Mouse (Mus musculus) embryonic facial prominence, embryonic 12.5 days (tissue): ENCODE data around the gene Eln. TPM values are rescaled to one million over a fixed set of nuclear protein-coding genes. Genes with fewer than 3 reads are reported as not detected.

Source experiments
- ATAC-seq: fragments of 200-750 bp; cut with Nextera tagmentation; 2 replicates; pipeline ENCODE4 v1.8.0; 2017; ENCODE audit not compliant: insufficient number of reproducible peaks, insufficient read depth, low FRiP score, low TSS enrichment
- H3K27ac ChIP-seq: fragments of 300-500 bp; sonication (generic); 2 replicates; pipeline ENCODE4 v1.5.1; 2016; ENCODE audit warnings: mild to moderate bottlenecking
- H3K27me3 ChIP-seq: fragments of 300-500 bp; sonication (generic); 2 replicates; pipeline ENCODE4 v1.6.1; 2016; ENCODE audit warnings: mild to moderate bottlenecking, moderate library complexity
- H3K36me3 ChIP-seq: fragments of 300-500 bp; sonication (generic); 2 replicates; pipeline ENCODE4 v1.6.1; 2016; ENCODE audit warnings: mild to moderate bottlenecking
- H3K4me1 ChIP-seq: fragments of 300-500 bp; sonication (generic); 2 replicates; pipeline ENCODE4 v1.6.1; 2016
- H3K4me2 ChIP-seq: fragments of 300-500 bp; sonication (generic); replicated peaks from 2 replicates; pipeline ENCODE4 v1.6.1; 2016; ENCODE audit warnings: mild to moderate bottlenecking, moderate library complexity
- H3K4me3 ChIP-seq: fragments of 300-500 bp; sonication (generic); 2 replicates; pipeline ENCODE4 v1.5.1; 2016; ENCODE audit warnings: mild to moderate bottlenecking
- H3K9ac ChIP-seq: fragments of 300-500 bp; sonication (generic); 2 replicates; pipeline ENCODE4 v1.6.1; 2016; ENCODE audit warnings: mild to moderate bottlenecking, moderate library complexity
- H3K9me3 ChIP-seq: fragments of 300-500 bp; sonication (generic); 2 replicates; pipeline ENCODE4 v1.6.1; 2016; ENCODE audit warnings: mild to moderate bottlenecking, moderate library complexity
- WGBS: fragments of 180-500 bp; shearing (Covaris S2); methylation state at CpG from one replicate; pipeline ENCODE4 v1.1.7; 2016; 5-methylcytosine and 5-hydroxymethylcytosine counted together
- polyA plus RNA-seq: library from polyadenylated mRNA; unstranded; fragments of >200 nt; fragmentation: Nextera tagmentation; extraction: Ambion mirVana; gene quantifications from 2 replicates; pipeline ENCODE4 v1.2.1, GENCODE M21; 2016

The Eln gene
- polyA plus RNA-seq, 1 experiment from 2014 or later, result 35.4 TPM

GRCm38 (mm10) chr5:134743991-134744390, 3.1 kb downstream of the Eln start:
- Histone ChIP-seq H3K27ac (no peak overlapping the region), H3K4me3 (no peak overlapping the region), H3K9me3 (no peaks in the 10 kb centered on the region), H3K27me3 (0 out of 2 replicates have a peak, but pooled peaks cover 7% of the 10 kb centered on the region), H3K9ac (no peak overlapping the region), H3K36me3 (no peaks in the 10 kb centered on the region), H3K4me2 (no peak overlapping the region), H3K4me1 (peaks cover 45% of the 10 kb centered on the region)
- ATAC-seq, result no peak
- 62% methylated on average over 12 of the region's 12 CpGs for WGBS

GRCm38 (mm10) chr5:134742221-134742795, 4.8 kb downstream of the Eln start:
- Histone ChIP-seq H3K4me2 (peak overlapping the region; percentile 10; the same call in 1 of the 2 replicates), H3K4me1 (peaks cover 36% of the 10 kb centered on the region), H3K9ac (no peak overlapping the region; the same call in 1 of the 2 replicates), H3K36me3 (no peaks in the 10 kb centered on the region), H3K27me3 (0 out of 2 replicates have a peak, but pooled peaks cover 7% of the 10 kb centered on the region), H3K27ac (no peak overlapping the region), H3K4me3 (no peak overlapping the region), H3K9me3 (no peaks in the 10 kb centered on the region)
- 8% methylated on average over 19 of the region's 19 CpGs for WGBS
- 0 out of 2 replicates have a peak, but pooled peaks have one; percentile 10 for ATAC-seq

- Histone ChIP-seq H3K27ac (peak overlapping the region; percentile 57), H3K27me3 (0 out of 2 replicates have a peak, but pooled peaks cover 7% of the 10 kb centered on the region), H3K4me3 (no peak overlapping the region), H3K4me1 (peaks cover 25% of the 10 kb centered on the region), H3K9me3 (no peaks in the 10 kb centered on the region), H3K36me3 (no peaks in the 10 kb centered on the region), H3K4me2 (no peak overlapping the region), H3K9ac (no peak overlapping the region)
- ATAC-seq, result 0 out of 2 replicates have a peak, but pooled peaks have one; percentile 30
- whole genome bisulfite sequencing, result 49% methylated on average over 11 of the region's 11 CpGs
These were observed 6.4 kb downstream of the Eln start for GRCm38 (mm10) chr5:134740501-134741341.

DNA sequence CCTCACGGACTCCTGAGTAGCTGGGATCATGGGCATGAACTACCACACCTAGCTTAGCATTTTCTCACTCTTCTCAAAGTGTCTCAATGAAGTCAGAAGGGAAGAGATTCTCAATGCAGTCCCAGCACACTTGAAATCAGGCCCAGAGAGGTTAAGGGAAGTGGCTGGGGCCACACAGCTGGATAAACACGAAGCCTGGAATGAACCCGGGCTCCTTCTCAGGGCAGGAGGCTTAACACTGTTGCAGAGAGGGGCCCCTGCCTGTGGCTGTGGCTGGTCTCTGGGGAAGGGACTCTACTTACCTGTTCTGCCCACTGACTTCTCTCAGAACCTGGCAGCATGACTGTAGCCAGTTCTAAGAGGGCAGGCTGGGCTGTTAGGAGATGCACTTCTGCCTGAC, 7.2 kb downstream of the Eln start:
- H3K9me3 ChIP-seq, result no peaks in the 10 kb centered on the region
- 60% methylated on average over 3 of the region's 3 CpGs for WGBS
- no peak for ATAC-seq
- no peak overlapping the region for H3K4me3 ChIP-seq
- no peak overlapping the region for H3K4me2 ChIP-seq
- no peaks in the 10 kb centered on the region for H3K36me3 ChIP-seq
- 0 out of 2 replicates have a peak, but pooled peaks cover 3% of the 10 kb centered on the region for H3K27me3 ChIP-seq
- H3K27ac ChIP-seq, result no peak overlapping the region
- H3K9ac ChIP-seq, result no peak overlapping the region
- H3K4me1 ChIP-seq, result peaks cover 24% of the 10 kb centered on the region

GRCm38 (mm10) chr5:134734920-134735319, 12.2 kb downstream of the Eln start:
- H3K4me3 ChIP-seq, result no peak overlapping the region
- no peak for ATAC-seq
- H3K27ac ChIP-seq, result no peak overlapping the region
- no peak overlapping the region for H3K9ac ChIP-seq
- peaks cover 4% of the 10 kb centered on the region; the same call in 1 of the 2 replicates for H3K4me1 ChIP-seq
- no peaks in the 10 kb centered on the region for H3K9me3 ChIP-seq
- 79% methylated on average over 2 of the region's 2 CpGs for WGBS
- H3K36me3 ChIP-seq, result no peaks in the 10 kb centered on the region
- H3K27me3 ChIP-seq, result no peaks in the 10 kb centered on the region
- H3K4me2 ChIP-seq, result no peak overlapping the region

DNA sequence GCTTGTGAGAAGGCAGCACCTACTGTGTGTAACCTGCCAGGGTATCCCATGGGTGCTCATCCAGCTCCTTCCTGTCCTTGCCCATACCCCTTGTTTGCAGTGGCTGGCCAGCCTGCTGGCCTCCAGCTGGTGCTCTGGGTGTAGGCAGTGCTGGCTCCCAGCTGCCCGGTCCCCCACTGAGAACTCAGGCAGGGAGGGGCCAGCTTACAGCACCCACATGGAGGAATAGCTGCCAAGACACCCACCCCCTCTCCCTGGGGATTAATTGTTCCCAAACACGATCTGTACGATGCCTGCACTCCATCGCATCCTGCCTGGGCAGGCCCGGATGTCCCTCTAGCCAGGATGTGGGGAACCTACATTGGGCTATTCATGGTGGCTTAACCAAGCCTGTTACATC, 13.1 kb downstream of the Eln start:
- Histone ChIP-seq H3K27me3 (no peaks in the 10 kb centered on the region), H3K4me1 (0 out of 2 replicates have a peak, but pooled peaks cover 4% of the 10 kb centered on the region), H3K36me3 (no peaks in the 10 kb centered on the region), H3K9ac (no peak overlapping the region), H3K9me3 (no peaks in the 10 kb centered on the region), H3K4me2 (no peak overlapping the region), H3K4me3 (no peak overlapping the region), H3K27ac (no peak overlapping the region)
- WGBS, result 79% methylated on average over 5 of the region's 5 CpGs
- ATAC-seq, result no peak

GRCm38 (mm10) chr5:134733241-134733640, 13.9 kb downstream of the Eln start:
- no peak for ATAC-seq
- H3K27ac ChIP-seq, result no peak overlapping the region
- peaks cover 8% of the 10 kb centered on the region; the same call in 1 of the 2 replicates for H3K4me1 ChIP-seq
- no peaks in the 10 kb centered on the region for H3K9me3 ChIP-seq
- no peak overlapping the region for H3K4me2 ChIP-seq
- no peaks in the 10 kb centered on the region for H3K27me3 ChIP-seq
- H3K9ac ChIP-seq, result no peak overlapping the region
- H3K4me3 ChIP-seq, result no peak overlapping the region
- H3K36me3 ChIP-seq, result 0 out of 2 replicates have a peak, but pooled peaks cover 2% of the 10 kb centered on the region
- 54% methylated on average over 4 of the region's 4 CpGs for WGBS

- ATAC-seq, result no peak
- H3K27ac ChIP-seq, result no peak overlapping the region
These were observed 18.0 kb downstream of the Eln start for GRCm38 (mm10) chr5:134729124-134729523.

GRCm38 (mm10) chr5:134728535-134728934, 18.6 kb downstream of the Eln start:
- H3K9me3 ChIP-seq, result no peaks in the 10 kb centered on the region
- WGBS, result 30% methylated on average over 3 of the region's 3 CpGs
- ATAC-seq, result peak; percentile 56; the same call in 1 of the 2 replicates
- 0 out of 2 replicates have a peak, but pooled peaks cover 2% of the 10 kb centered on the region for H3K36me3 ChIP-seq
- H3K27ac ChIP-seq, result peak overlapping the region; percentile 75
- H3K9ac ChIP-seq, result no peak overlapping the region
- H3K4me2 ChIP-seq, result no peak overlapping the region
- peaks cover 7% of the 10 kb centered on the region; the same call in 1 of the 2 replicates for H3K4me1 ChIP-seq
- no peak overlapping the region for H3K4me3 ChIP-seq
- H3K27me3 ChIP-seq, result no peaks in the 10 kb centered on the region

More at GRCm38 (mm10) chr5:134729124-134729523, 18.0 kb downstream of the Eln start:
- Histone ChIP-seq H3K4me3 (no peak overlapping the region), H3K9ac (no peak overlapping the region), H3K9me3 (no peaks in the 10 kb centered on the region), H3K4me1 (peaks cover 9% of the 10 kb centered on the region; the same call in 1 of the 2 replicates), H3K36me3 (0 out of 2 replicates have a peak, but pooled peaks cover 2% of the 10 kb centered on the region), H3K27me3 (no peaks in the 10 kb centered on the region), H3K4me2 (no peak overlapping the region)
- 90% methylated on average over 12 of the region's 12 CpGs for WGBS

GRCm38 (mm10) chr5:134727001-134727639, 20.0 kb downstream of the Eln start:
- Histone ChIP-seq H3K4me2 (no peak overlapping the region), H3K9ac (no peak overlapping the region), H3K27ac (no peak overlapping the region), H3K36me3 (0 out of 2 replicates have a peak, but pooled peaks cover 2% of the 10 kb centered on the region), H3K4me1 (peaks cover 7% of the 10 kb centered on the region; the same call in 1 of the 2 replicates), H3K4me3 (no peak overlapping the region), H3K9me3 (no peaks in the 10 kb centered on the region), H3K27me3 (no peaks in the 10 kb centered on the region)
- WGBS, result 88% methylated on average over 8 of the region's 8 CpGs
- no peak for ATAC-seq

DNA sequence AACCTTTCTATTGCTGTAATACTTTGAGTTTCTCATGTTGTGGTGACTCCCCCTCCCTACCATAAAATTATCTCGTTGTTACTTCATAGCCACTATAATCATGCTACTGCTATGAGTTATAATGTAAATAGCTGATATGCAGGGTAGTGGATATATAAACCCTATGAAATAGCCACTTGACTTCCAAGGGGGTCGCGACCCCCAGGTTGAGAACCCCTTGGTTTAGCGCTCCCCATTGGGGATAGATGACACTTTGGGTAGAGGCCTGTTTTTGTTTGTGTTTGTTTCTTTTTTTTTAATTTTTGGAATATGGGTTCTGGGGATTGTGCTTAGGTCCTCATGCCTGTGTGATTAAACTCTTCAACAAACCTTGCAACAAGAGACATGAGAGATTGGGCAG, 21.8 kb downstream of the Eln start:
- H3K9me3 ChIP-seq, result no peaks in the 10 kb centered on the region

More for the DNA sequence above, 21.8 kb downstream of the Eln start:
- ATAC-seq, result no peak
- Histone ChIP-seq H3K27me3 (no peaks in the 10 kb centered on the region), H3K9ac (no peak overlapping the region), H3K36me3 (0 out of 2 replicates have a peak, but pooled peaks cover 2% of the 10 kb centered on the region), H3K4me1 (peaks cover 7% of the 10 kb centered on the region; the same call in 1 of the 2 replicates), H3K4me2 (no peak overlapping the region), H3K27ac (no peak overlapping the region), H3K4me3 (no peak overlapping the region)
- WGBS, result 72% methylated on average over 4 of the region's 4 CpGs
